12 mouse cellular contexts compared by ENCODE assay signal in genomic region chr15:27904346-27905005, GRCm38 (mm10).
A peak's percentile ranks its signal among the peaks of the same experiment; 100 is the strongest.
DNase-seq lines count a peak whose midpoint lies in the region; ATAC-seq and TF ChIP-seq lines count a peak whose summit lies in the region.
"Had no signal": no experiment of that assay in that cellular context is flagged by ENCODE, and none has a peak within 500 bp of the region (broad histone marks: within the 10 kb centered on the region; RNA-seq: fewer than 3 reads in every experiment).

No protein-coding gene starts in this region.

- H3K27ac ChIP-seq in forebrain, embryonic 16.5 days (ENCODE audit: low read length): peak overlapping the region; percentile 10; the same call in 1 of the 2 replicates
- H3K27ac ChIP-seq in forebrain, embryonic 11.5 days (ENCODE audit: low read depth, low read length): no peak overlapping the region
- peak overlapping the region; percentile 18; the same call in 1 of the 2 replicates for H3K27ac ChIP-seq in hindbrain, embryonic 13.5 days
- H3K27ac ChIP-seq in hindbrain, embryonic 11.5 days (ENCODE audit: low read depth, low read length): no peak overlapping the region
- H3K27ac ChIP-seq in ES-Bruce4 (ENCODE audit: insufficient read depth, low read length): no peak overlapping the region

- no peak for TF ChIP-seq POLR2A in ES-Bruce4 (IDR thresholded peaks at IDR 0.05; ENCODE audit: insufficient read depth, low read length)

- no peak overlapping the region for H3K9ac ChIP-seq in forebrain, embryonic 16.5 days (replicated peaks; ENCODE audit: low read depth, low read length)
- H3K9ac ChIP-seq in forebrain, embryonic 11.5 days (ENCODE audit: low read length): no peak overlapping the region
- no peak overlapping the region for H3K9ac ChIP-seq in hindbrain, embryonic 13.5 days
- H3K9ac ChIP-seq in hindbrain, embryonic 11.5 days (ENCODE audit: low read depth, low read length): no peak overlapping the region
- peak overlapping the region; percentile 42; the same call in 1 of the 2 replicates for H3K9ac ChIP-seq in ES-Bruce4 (ENCODE audit: low read depth, poor library complexity, severe bottlenecking)
- H3K9ac ChIP-seq: liver, postnatal 0 days had no signal

- H3K9me3 ChIP-seq in forebrain, embryonic 16.5 days (ENCODE audit: control insufficient read depth, low read length): no peaks in the 10 kb centered on the region
- no peaks in the 10 kb centered on the region for H3K9me3 ChIP-seq in forebrain, embryonic 11.5 days (ENCODE audit: control insufficient read depth, low read length)
- H3K9me3 ChIP-seq in hindbrain, embryonic 13.5 days: no peaks in the 10 kb centered on the region
- H3K9me3 ChIP-seq in hindbrain, embryonic 11.5 days (ENCODE audit: control insufficient read depth, low read length): no peaks in the 10 kb centered on the region
- H3K9me3 ChIP-seq in ES-Bruce4 (replicated peaks; ENCODE audit: control insufficient read depth, insufficient read depth, low read length, poor library complexity, severe bottlenecking): no peaks in the 10 kb centered on the region
- H3K9me3 ChIP-seq: megakaryocyte, embryonic 14.5 days had no signal

- TF ChIP-seq EP300 in ES-Bruce4 (IDR thresholded peaks at IDR 0.05; ENCODE audit: insufficient read depth, low read depth, low read length): no peak

- H3K4me2 ChIP-seq in forebrain, embryonic 16.5 days (ENCODE audit: low read length): no peak overlapping the region
- no peak overlapping the region for H3K4me2 ChIP-seq in forebrain, embryonic 11.5 days (ENCODE audit: low read depth, low read length, severe bottlenecking)
- H3K4me2 ChIP-seq in hindbrain, embryonic 13.5 days: no peak overlapping the region
- H3K4me2 ChIP-seq in hindbrain, embryonic 11.5 days (replicated peaks; ENCODE audit: low read depth, low read length): no peak overlapping the region
- H3K4me2 ChIP-seq: heart, embryonic 11.5 days had no signal

- H3K4me1 ChIP-seq in forebrain, embryonic 16.5 days (replicated peaks; ENCODE audit: control insufficient read depth, insufficient read depth, low read length): peaks cover 37% of the 10 kb centered on the region
- 0 out of 2 replicates have a peak, but pooled peaks cover 2% of the 10 kb centered on the region for H3K4me1 ChIP-seq in forebrain, embryonic 11.5 days (replicated peaks; ENCODE audit: control insufficient read depth, insufficient read depth, low read length)
- H3K4me1 ChIP-seq in hindbrain, embryonic 13.5 days (replicated peaks): peaks cover 60% of the 10 kb centered on the region
- peaks cover 2% of the 10 kb centered on the region; the same call in 1 of the 2 replicates for H3K4me1 ChIP-seq in hindbrain, embryonic 11.5 days (replicated peaks; ENCODE audit: control insufficient read depth, insufficient read depth, low read length)
- no peaks in the 10 kb centered on the region for H3K4me1 ChIP-seq in ES-Bruce4 (ENCODE audit: control insufficient read depth, insufficient read depth, low read length)

- H3K4me3 ChIP-seq in forebrain, embryonic 16.5 days (replicated peaks; ENCODE audit: low read length): no peak overlapping the region
- no peak overlapping the region for H3K4me3 ChIP-seq in forebrain, embryonic 11.5 days (ENCODE audit: low read depth, low read length)
- H3K4me3 ChIP-seq in hindbrain, embryonic 13.5 days: no peak overlapping the region
- H3K4me3 ChIP-seq in hindbrain, embryonic 11.5 days (ENCODE audit: low read depth, low read length): no peak overlapping the region
- H3K4me3 ChIP-seq in ES-Bruce4 (ENCODE audit: low read depth, low read length): peak overlapping the region; percentile 64
- H3K4me3 ChIP-seq: megakaryocyte, embryonic 14.5 days had no signal

- ATAC-seq in forebrain, embryonic 16.5 days: no peak
- no peak for ATAC-seq in forebrain, embryonic 11.5 days (replicated peaks; ENCODE audit: low FRiP score)
- ATAC-seq in hindbrain, embryonic 13.5 days (ENCODE audit: low FRiP score): no peak
- no peak for ATAC-seq in hindbrain, embryonic 11.5 days (ENCODE audit: low FRiP score)
- ATAC-seq in cerebellum, adult (ENCODE audit: insufficient number of reproducible peaks, low FRiP score, low TSS enrichment): no peak
- ATAC-seq: liver, postnatal 0 days had no signal

- no peak for DNase-seq in forebrain, embryonic 11.5 days (ENCODE audit: low spot score)
- DNase-seq in hindbrain, embryonic 11.5 days (ENCODE audit: low spot score): no peak
- DNase-seq in forelimb bud, embryonic 11.5 days (ENCODE audit: low read depth, low spot score): peak; percentile 36
- DNase-seq: thymus, adult 18-20 months had no signal

- peaks cover 10% of the 10 kb centered on the region; the same call in 1 of the 2 replicates for H3K36me3 ChIP-seq in forebrain, embryonic 16.5 days (ENCODE audit: control insufficient read depth, insufficient read depth)
- no peaks in the 10 kb centered on the region; the same call in 1 of the 2 replicates for H3K36me3 ChIP-seq in forebrain, embryonic 11.5 days (ENCODE audit: control insufficient read depth, insufficient read depth, low read length)
- H3K36me3 ChIP-seq in hindbrain, embryonic 13.5 days: peaks cover 33% of the 10 kb centered on the region
- peaks cover 6% of the 10 kb centered on the region; the same call in 1 of the 2 replicates for H3K36me3 ChIP-seq in hindbrain, embryonic 11.5 days (ENCODE audit: control insufficient read depth, insufficient read depth, low read length)
- H3K36me3 ChIP-seq in ES-Bruce4 (ENCODE audit: control insufficient read depth, insufficient read depth, low read length, poor library complexity, severe bottlenecking): no peaks in the 10 kb centered on the region
- H3K36me3 ChIP-seq: G1E had no signal

- TF ChIP-seq CTCF in ES-Bruce4 (IDR thresholded peaks at IDR 0.05; ENCODE audit: low read depth, low read length): no peak

- WGBS in forebrain, embryonic 16.5 days: 32% methylated on average over 16 of the region's 16 CpGs
- WGBS in forebrain, embryonic 11.5 days: 67% methylated on average over 16 of the region's 16 CpGs
- WGBS in hindbrain, embryonic 13.5 days: 71% methylated on average over 16 of the region's 16 CpGs
- WGBS in hindbrain, embryonic 11.5 days: 88% methylated on average over 16 of the region's 16 CpGs

- no peaks in the 10 kb centered on the region for H3K27me3 ChIP-seq in forebrain, embryonic 16.5 days (replicated peaks; ENCODE audit: control insufficient read depth, insufficient read depth, low read length)
- H3K27me3 ChIP-seq in forebrain, embryonic 11.5 days (ENCODE audit: control insufficient read depth, insufficient read depth, low read length): no peaks in the 10 kb centered on the region
- H3K27me3 ChIP-seq in hindbrain, embryonic 13.5 days: no peaks in the 10 kb centered on the region
- H3K27me3 ChIP-seq in hindbrain, embryonic 11.5 days (ENCODE audit: control insufficient read depth, insufficient read depth, low read length): no peaks in the 10 kb centered on the region
- H3K27me3 ChIP-seq in ES-Bruce4 (ENCODE audit: control insufficient read depth, insufficient read depth, low read length, poor library complexity, severe bottlenecking): no peaks in the 10 kb centered on the region

Comparison
In these comparisons a context has a peak if more than half of its experiments do, and no peak if none do; other contexts are left out.
1. H3K27ac ChIP-seq: peak in forebrain, embryonic 16.5 days (single experiment) and hindbrain, embryonic 13.5 days (single experiment); none in forebrain, embryonic 11.5 days (single experiment), hindbrain, embryonic 11.5 days (single experiment) and ES-Bruce4 (single experiment).